Mouse (Mus musculus) T-helper 2 cell (primary cell): ENCODE measurements around the gene Obox2.
"Not testable (repeated sequence)": the region's sequence is repeated elsewhere in the genome, so short reads cannot be mapped to it uniquely, and the experiment has no call there.

Experiments
- in situ Hi-C: fragments of 300-600 bp; cut with MboI, MseI; formaldehyde crosslinking; loops from one replicate; pipeline ENCODE4 v1.15.1; 2025; ENCODE audit warnings: high pct_unique_total_duplicates

The Obox2 gene

DNA sequence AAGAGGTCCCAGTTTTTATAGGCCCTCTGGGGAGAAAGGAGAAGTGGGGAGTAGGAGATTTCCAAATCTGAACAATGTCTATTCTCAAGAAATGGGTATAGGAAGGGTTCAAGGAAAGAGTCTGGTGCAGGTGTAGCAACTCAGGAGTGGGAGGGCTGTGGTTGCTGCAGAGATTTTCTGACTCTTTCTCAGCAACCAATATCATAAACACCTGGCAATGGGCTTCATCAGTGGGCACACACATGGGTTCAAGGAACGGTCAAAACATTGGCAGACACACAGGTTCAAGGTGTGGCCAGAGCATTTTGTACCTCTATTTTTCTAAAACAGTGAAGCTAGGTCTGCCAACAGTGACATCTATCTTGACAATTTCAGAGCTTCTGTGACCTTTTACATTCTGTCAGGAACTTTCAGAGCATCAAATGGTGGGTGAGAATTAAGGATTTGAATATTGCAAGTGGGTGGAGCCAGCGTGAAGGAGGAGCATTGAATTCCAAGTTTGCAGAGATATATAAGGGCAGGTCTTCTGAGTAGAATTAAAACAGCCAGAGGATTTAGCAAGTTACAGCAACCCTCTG lies at the start of gene Obox2, which contains the start of gene Obox1:
TSS of gene Obox2 (plus strand) at position 301 of the 578 bp plus-strand sequence.
TSS of gene Obox1 (plus strand) at position 528 of the 578 bp plus-strand sequence.
- in situ Hi-C loops, result not testable (repeated sequence)

GRCm38 (mm10) chr7:15399147-15399874 lies 10.8 kb downstream of the Obox2 start:
- in situ Hi-C loops, result loop anchor here (5.0 kb wide), 1 partner anchor 158 kb away; no protein-coding TSS in a partner anchor

- in situ Hi-C loops, result not testable (repeated sequence)
Measured at GRCm38 (mm10) chr7:15406816-15407215, 18.3 kb downstream of the Obox2 start.

DNA sequence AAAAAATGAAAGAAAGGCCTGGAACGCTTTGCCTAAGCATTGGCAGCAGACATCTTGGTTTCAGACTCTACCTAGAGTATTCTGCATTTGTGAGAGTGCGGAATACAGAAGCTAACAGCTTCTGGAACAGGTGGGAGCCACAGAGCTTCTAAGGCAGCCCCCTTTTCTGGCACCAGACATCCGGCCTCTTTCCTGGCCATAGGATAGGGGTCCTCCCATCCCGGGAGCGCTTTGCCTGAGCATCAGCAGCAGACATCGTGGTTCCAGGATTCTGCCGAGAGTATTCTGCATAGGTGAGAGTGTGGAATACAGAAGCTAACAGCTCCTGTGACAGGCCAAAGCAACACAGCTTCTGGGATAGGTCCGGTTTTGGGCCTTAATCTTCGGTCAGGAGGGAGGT lies 29.5 kb downstream of the Obox2 start:
- in situ Hi-C loops, result loop anchor here (5.0 kb wide), 1 partner anchor 159 kb away; no protein-coding TSS in a partner anchor

- in situ Hi-C loops, result not testable (repeated sequence)
Measured at GRCm38 (mm10) chr7:15425537-15425936, 37.0 kb downstream of the Obox2 start.
